Mouse (Mus musculus) central nervous system, embryonic 11.5 days (tissue): Measurements from ENCODE around the gene C130073F10Rik. TPM values are rescaled to one million over a fixed set of nuclear protein-coding genes. Genes with fewer than 3 reads are reported as not detected.

Source experiments
- polyA plus RNA-seq: library from polyadenylated mRNA; depleted of rRNA; stranded (reverse); fragments of >200 nt; gene quantifications from 2 replicates; pipeline ENCODE4 v1.2.3, GENCODE M21; 2012; rRNA removed

The C130073F10Rik gene
- polyA plus RNA-seq, result not detected in 2 replicates

DNA sequence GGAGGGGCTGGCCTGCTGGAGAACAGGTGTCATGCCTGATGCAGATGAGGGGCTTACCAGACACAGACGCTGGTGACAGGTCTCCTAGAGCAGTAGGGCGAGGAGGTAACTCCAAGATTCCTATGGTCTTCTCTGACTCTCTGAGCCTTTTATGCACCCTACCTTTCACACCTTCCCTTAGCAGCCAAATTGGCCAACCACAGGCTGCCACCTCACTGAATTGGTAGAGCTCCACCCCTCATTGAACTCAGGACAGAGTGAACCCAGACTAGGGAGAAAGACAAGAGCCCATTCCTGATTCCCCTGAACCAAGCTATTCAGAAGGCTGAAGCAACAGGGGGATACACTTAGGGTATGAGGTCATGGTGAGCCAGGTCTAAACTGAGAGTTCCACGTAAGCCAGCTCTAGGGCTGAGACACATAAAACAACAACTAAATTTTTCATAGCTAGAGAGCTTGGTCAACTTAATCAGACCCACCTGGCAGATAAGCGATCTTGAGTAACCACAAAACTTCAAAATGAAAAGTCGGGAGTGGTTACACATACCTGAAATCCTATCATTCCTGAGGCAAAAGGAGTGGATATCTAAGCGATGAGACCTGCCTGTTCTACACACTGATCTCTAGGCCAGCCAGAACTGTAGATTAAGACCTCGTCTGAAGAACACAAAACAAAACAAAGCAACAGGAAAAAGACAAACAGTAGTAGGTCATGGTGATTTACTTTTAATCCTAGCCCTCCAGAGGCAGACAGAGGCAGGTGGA lies at the start of gene C130073F10Rik:
Gene C130073F10Rik (minus strand): TSS at position 134 of the 765 bp plus-strand sequence.

DNA sequence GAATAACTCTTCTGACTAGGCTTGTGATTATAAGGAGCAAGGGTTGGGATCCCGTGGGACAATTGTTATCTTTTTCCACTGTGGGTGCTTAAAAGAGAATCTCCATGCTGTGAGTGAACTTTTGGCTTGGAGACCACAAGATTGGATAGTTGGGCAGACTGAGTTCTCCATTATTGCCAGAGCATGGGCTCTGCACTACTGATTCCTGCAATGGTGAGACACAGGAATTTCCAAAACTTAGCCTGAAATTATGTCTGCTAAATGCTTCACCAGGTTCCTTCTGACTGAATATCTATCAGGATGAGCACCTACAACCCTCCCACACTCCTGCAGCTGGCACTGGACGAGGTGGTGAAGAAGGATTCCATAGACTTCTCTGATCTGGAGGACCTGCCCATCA lies 46.5 kb upstream of the C130073F10Rik start, which contains the start of gene Gm12794:
Gene Gm12794 (plus strand): TSS at position 301 of the 400 bp plus-strand sequence.

DNA sequence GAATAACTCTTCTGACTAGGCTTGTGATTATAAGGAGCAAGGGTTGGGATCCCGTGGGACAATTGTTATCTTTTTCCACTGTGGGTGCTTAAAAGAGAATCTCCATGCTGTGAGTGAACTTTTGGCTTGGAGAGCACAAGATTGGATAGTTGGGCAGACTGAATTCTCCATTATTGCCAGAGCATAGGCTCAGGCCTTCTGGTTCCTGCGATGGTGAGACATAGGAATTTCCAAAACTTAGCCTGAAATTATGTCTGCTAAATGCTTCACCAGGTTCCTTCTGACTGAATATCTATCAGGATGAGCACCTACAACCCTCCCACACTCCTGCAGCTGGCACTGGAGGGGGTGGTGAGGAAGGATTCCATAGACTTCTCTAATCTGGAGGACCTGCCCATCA lies 15.2 kb upstream of the C130073F10Rik start, which contains the start of gene Gm12800:
Gene Gm12800 (plus strand): TSS at position 301 of the 400 bp plus-strand sequence.

DNA sequence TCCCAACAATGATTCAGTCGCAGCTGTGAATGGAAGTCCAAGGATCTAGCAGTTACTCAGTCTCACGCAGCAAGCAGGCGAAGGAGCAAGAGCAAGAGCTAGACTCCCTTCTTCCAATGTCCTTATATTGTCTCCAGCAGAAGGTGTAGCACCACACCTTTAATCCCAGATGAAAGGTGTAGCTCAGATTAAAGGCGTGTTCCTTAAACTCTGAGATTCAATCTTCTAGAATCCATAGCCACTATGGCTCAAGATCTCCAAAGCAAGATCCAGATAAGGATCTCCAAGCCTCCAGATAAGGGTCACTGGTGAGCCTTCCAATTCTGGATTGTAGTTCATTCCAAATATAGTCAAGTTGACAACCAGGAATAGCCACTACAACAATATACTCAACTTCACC lies 49.7 kb downstream of the C130073F10Rik start, which contains the start of gene B020004J07Rik:
Gene B020004J07Rik (minus strand): TSS at position 101 of the 400 bp plus-strand sequence.

Other genes with a start within 250 kb of the C130073F10Rik start
- gene Leprot, start 246.1 kb downstream of the C130073F10Rik start, polyA plus RNA-seq, result 51.1 and 69.1 TPM in 2 replicates
- 3.1 and 3.8 TPM in 2 replicates for gene Lepr, start 176.4 kb downstream of the C130073F10Rik start, polyA plus RNA-seq
- not detected in 2 replicates for gene B020004J07Rik, start 49.8 kb downstream of the C130073F10Rik start, polyA plus RNA-seq
- not detected in 2 replicates for gene Gm12800, start 15.3 kb upstream of the C130073F10Rik start, polyA plus RNA-seq
- gene Gm12794, start 46.6 kb upstream of the C130073F10Rik start, polyA plus RNA-seq, result not detected in 2 replicates
- gene Gm12790, start 87.3 kb upstream of the C130073F10Rik start, polyA plus RNA-seq, result not detected in 2 replicates
- gene Gm12789, start 92.8 kb upstream of the C130073F10Rik start, polyA plus RNA-seq, result not detected in 2 replicates
- 4.5 and 8.0 TPM in 2 replicates for gene Pde4b, start 193.8 kb upstream of the C130073F10Rik start, polyA plus RNA-seq